Comparison of ENCODE assay signal across 8 mouse cellular contexts in genomic region chr7:63758240-63758826, GRCm38 (mm10).
A peak's percentile ranks its signal among the peaks of the same experiment; 100 is the strongest.
DNase-seq lines count a peak whose midpoint lies in the region; ATAC-seq lines count a peak whose summit lies in the region.

No protein-coding gene starts in this region.

- under 1% methylated on average over 78 of the region's 97 CpGs for WGBS in hindbrain, embryonic 11.5 days
- under 1% methylated on average over 87 of the region's 97 CpGs for WGBS in midbrain, embryonic 13.5 days

- H3K27me3 ChIP-seq in hindbrain, embryonic 11.5 days (ENCODE audit: control insufficient read depth, insufficient read depth, low read length) = peaks cover 70% of the 10 kb centered on the region
- peaks cover 87% of the 10 kb centered on the region for H3K27me3 ChIP-seq in midbrain, embryonic 13.5 days

- ATAC-seq in frontal cortex, adult (ENCODE audit: low TSS enrichment) = peak; percentile 11; the same call in 1 of the 2 replicates
- peak; percentile 38; the same call in 1 of the 2 replicates for ATAC-seq in hindbrain, embryonic 11.5 days (ENCODE audit: low FRiP score)
- peak; percentile 69 for ATAC-seq in midbrain, embryonic 13.5 days

- peak overlapping the region; percentile 19; the same call in 1 of the 2 replicates for H3K9ac ChIP-seq in hindbrain, embryonic 11.5 days (ENCODE audit: low read depth, low read length)
- H3K9ac ChIP-seq in midbrain, embryonic 13.5 days (replicated peaks) = peak overlapping the region; percentile 68

- DNase-seq in frontal cortex, postnatal 25 days (ENCODE audit: low spot score in 2 of 2) = no peak
- DNase-seq in right cerebral cortex, postnatal 25 days = peak; percentile 36
- DNase-seq in right cerebral cortex, adult 2 months (ENCODE audit: low spot score in 2 of 2) = no peak
- DNase-seq in hindbrain, embryonic 11.5 days (ENCODE audit: low spot score) = peak; percentile 60
- no peak for DNase-seq in gastrocnemius, adult 18-20 months (ENCODE audit: low spot score)
- no peak for DNase-seq in gastrocnemius, postnatal 14 days

- H3K36me3 ChIP-seq in hindbrain, embryonic 11.5 days (ENCODE audit: control insufficient read depth, insufficient read depth, low read length) = no peaks in the 10 kb centered on the region
- H3K36me3 ChIP-seq in midbrain, embryonic 13.5 days = no peaks in the 10 kb centered on the region

- peak overlapping the region; percentile 42 for H3K4me3 ChIP-seq in hindbrain, embryonic 11.5 days (ENCODE audit: low read depth, low read length)
- H3K4me3 ChIP-seq in midbrain, embryonic 13.5 days (replicated peaks) = peak overlapping the region; percentile 49

- H3K4me2 ChIP-seq in hindbrain, embryonic 11.5 days (replicated peaks; ENCODE audit: low read depth, low read length) = peak overlapping the region; percentile 70
- H3K4me2 ChIP-seq in midbrain, embryonic 13.5 days (replicated peaks) = peak overlapping the region; percentile 73

- H3K27ac ChIP-seq in hindbrain, embryonic 11.5 days (ENCODE audit: low read depth, low read length) = no peak overlapping the region
- no peak overlapping the region for H3K27ac ChIP-seq in midbrain, embryonic 13.5 days

- H3K9me3 ChIP-seq in hindbrain, embryonic 11.5 days (ENCODE audit: control insufficient read depth, low read length) = no peaks in the 10 kb centered on the region
- H3K9me3 ChIP-seq in midbrain, embryonic 13.5 days = no peaks in the 10 kb centered on the region

- intact Hi-C loops in gastrocnemius, postnatal 14 days (cut with DNase I; ENCODE audit: low total_unique reads) = loop anchor here (5.0 to 10.0 kb wide), 4 partner anchors 39 to 396 kb away; partner anchors contain the start of gene Trpm1

- peaks cover 2% of the 10 kb centered on the region for H3K4me1 ChIP-seq in hindbrain, embryonic 11.5 days (replicated peaks; ENCODE audit: control insufficient read depth, insufficient read depth, low read length)
- peaks cover 48% of the 10 kb centered on the region for H3K4me1 ChIP-seq in midbrain, embryonic 13.5 days (replicated peaks)

Comparison
In these comparisons a context has a peak if more than half of its experiments do, and no peak if none do; other contexts are left out.
1. DNase-seq: peak in right cerebral cortex, postnatal 25 days (single experiment) and hindbrain, embryonic 11.5 days (single experiment); none in frontal cortex, postnatal 25 days (0 of 2), right cerebral cortex, adult 2 months (0 of 2), gastrocnemius, adult 18-20 months (single experiment) and gastrocnemius, postnatal 14 days (single experiment).
2. ATAC-seq: peak in every context shown above with its lines; median percentile 69 in midbrain, embryonic 13.5 days; 38 in hindbrain, embryonic 11.5 days; 11 in frontal cortex, adult.